Mouse (Mus musculus) adrenal gland, postnatal 25 days (tissue): Measurements from ENCODE around the gene Olfr952. TPM values are rescaled to one million over a fixed set of nuclear protein-coding genes. Genes with fewer than 3 reads are reported as not detected.

Source experiments
- DNase-seq: peaks from one replicate; pipeline ENCODE4 v3.0.0; 2021; ENCODE audit warnings: mixed read lengths
- long read RNA-seq: library from polyadenylated mRNA; stranded (forward); transcript quantifications from one replicate; pipeline ENCODE4 v2.0.0, GENCODE M21; 2021
- total RNA-seq: library from RNA; stranded (reverse); gene quantifications from 2 replicates; pipeline ENCODE4 v1.2.3, GENCODE M21; 2021

The Olfr952 gene
- total RNA-seq = not detected in 2 replicates
- long read RNA-seq = 0 reads

DNA sequence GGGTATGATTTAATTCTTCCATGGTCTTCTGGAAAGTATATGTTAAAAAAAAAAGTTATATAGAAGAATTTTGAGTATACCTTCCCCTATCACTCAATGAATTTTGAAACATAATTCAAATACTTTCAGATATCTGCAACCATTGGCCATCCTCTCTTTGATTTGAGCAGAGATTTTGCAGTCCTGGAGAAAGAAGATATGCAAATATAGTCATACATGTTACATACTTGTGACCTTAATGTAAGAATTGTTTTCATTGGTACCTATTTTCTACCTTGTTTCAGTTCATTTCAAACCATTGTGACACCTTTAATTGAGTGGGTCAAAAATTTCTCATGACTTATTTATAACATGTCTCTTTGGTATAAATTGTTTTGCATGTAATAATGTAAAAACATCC, at the start of gene Olfr952:
Olfr952 (minus strand) TSS at position 101 of the 400 bp plus-strand sequence.
- DNase-seq = no peak

DNA sequence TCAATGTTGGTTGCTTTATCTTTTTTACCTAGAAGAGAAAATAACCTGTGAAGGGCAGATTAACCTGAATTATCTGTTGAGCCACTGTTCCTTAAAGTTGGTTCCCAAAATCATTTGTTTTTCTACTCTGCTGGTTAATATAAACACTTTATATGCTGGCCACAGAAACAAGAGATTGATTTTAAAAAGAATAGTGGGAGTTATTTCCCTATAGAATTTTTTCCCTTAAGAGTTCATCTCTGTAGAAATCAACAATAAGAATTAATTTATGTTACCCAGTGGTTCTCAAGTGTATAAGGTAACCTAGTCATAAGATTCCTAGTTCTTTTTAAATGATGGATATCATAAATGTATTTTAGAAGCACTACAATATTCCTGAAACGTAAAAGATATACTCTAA, 44.9 kb upstream of the Olfr952 start, which contains the start of gene Olfr955:
Olfr955 (minus strand) TSS at position 101 of the 400 bp plus-strand sequence.
- DNase-seq = no peak

DNA sequence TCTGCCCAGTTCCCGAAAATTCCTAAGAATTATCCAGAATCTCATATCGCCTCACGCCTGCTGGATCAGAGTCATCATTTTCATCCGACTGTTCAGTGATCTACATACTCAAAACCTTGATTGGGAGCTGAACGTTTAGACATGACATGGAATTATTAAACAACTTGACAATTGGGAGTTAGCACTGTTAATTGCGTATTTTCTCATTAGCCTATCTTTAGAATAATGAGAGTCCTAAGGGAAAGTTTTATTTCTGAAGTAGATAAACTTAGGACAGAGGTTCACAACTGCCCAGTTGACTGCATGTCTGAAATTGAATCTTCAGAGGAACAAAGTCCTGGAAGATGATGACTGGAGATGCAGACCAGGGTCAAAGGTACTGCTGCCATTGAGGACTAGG, 29.5 kb upstream of the Olfr952 start, which contains the start of gene Olfr954:
Olfr954 (plus strand) TSS at position 301 of the 400 bp plus-strand sequence.
- no peak for DNase-seq

DNA sequence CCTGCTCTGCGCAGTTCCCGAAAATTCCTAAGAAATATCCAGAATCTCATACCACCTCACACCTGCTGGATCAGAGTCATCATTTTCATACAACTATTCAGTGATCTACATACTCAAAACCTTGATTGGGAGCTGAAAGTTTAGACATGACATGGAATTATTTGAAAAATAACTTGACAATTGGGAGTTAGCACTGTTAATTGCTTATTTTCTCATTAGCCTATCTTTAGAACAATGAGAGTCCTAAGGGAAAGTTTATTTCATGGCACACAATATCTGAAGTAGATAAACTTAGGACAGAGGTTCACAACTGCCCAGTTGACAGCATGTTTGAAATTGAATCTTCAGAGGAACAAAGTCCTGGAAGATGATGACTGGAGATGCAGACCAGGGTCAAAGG, 39.8 kb downstream of the Olfr952 start, which contains the start of gene Olfr951:
Olfr951 (plus strand) TSS at position 301 of the 400 bp plus-strand sequence.
- no peak for DNase-seq

Other genes with a start within 250 kb of the Olfr952 start
- gene Olfr944, start 225.2 kb downstream of the Olfr952 start, total RNA-seq = not detected in 2 replicates
- gene Olfr1537, start 177.2 kb downstream of the Olfr952 start, total RNA-seq = not detected in 2 replicates
- gene Olfr945, start 150.3 kb downstream of the Olfr952 start, total RNA-seq = not detected in 2 replicates
- gene Olfr948, start 101.1 kb downstream of the Olfr952 start, total RNA-seq = not detected in 2 replicates
- not detected in 2 replicates for gene Olfr951, start 39.7 kb downstream of the Olfr952 start, total RNA-seq
- gene Olfr954, start 29.6 kb upstream of the Olfr952 start, total RNA-seq = not detected in 2 replicates
- gene Olfr955, start 44.8 kb upstream of the Olfr952 start, total RNA-seq = not detected in 2 replicates
- gene Olfr44, start 66.8 kb upstream of the Olfr952 start, total RNA-seq = not detected in 2 replicates
- not detected in 2 replicates for gene Olfr957, start 88.7 kb upstream of the Olfr952 start, total RNA-seq
- not detected in 2 replicates for gene Olfr958, start 126.9 kb upstream of the Olfr952 start, total RNA-seq
- gene Olfr959, start 148.4 kb upstream of the Olfr952 start, total RNA-seq = not detected in 2 replicates
- gene AW551984, start 177.3 kb upstream of the Olfr952 start, total RNA-seq = 7.4 and 11.7 TPM in 2 replicates
- gene Olfr148, start 183.5 kb upstream of the Olfr952 start, total RNA-seq = not detected in 2 replicates
- gene Olfr960, start 194.2 kb upstream of the Olfr952 start, total RNA-seq = not detected in 2 replicates
- gene Olfr961, start 217.9 kb upstream of the Olfr952 start, total RNA-seq = not detected in 2 replicates
- gene Olfr963, start 240.1 kb upstream of the Olfr952 start, total RNA-seq = not detected in 2 replicates